In the genomic region with DNA sequence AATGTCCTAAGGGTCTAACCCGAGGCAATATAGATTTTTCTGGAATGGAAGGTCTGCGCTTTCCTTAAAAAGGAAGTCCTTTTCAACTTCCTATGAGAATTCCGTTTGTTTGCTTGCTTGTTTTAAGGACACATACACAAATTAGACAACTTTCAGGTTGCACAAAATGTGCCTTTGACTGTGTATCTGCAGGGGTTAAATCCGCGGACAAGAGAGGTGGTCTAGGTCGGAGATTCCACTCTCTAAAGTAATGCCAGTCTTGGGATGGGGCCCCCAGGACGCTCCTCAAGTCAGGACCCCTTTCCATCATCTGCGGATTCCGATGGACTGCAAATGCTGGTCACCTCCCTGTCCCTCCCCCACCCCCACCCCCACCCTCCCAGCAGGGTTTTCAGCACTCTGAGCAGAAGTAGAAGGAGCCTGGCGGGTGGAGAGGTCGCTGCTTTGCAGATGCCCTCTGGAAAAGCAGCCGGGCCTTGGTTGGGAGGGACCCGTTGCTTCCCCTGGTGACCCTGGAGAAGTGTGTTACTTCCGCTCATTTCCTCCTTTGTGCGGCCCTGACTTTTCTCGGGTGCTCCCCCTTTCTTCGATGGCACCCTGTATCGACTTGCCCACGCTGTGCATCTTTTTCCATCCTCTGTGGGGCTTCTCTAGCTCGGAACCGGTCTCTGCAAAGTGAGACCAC, we compare ENCODE assay signal across 10 mouse cellular contexts. TPM values are rescaled to one million over a fixed set of nuclear protein-coding genes. Genes with fewer than 3 reads are reported as not detected.
DNase-seq lines count a peak whose midpoint lies in the region; ATAC-seq and TF ChIP-seq lines count a peak whose summit lies in the region.
"Had no signal": no experiment of that assay in that cellular context is flagged by ENCODE, and none has a peak within 500 bp of the region (broad histone marks: within the 10 kb centered on the region; RNA-seq: fewer than 3 reads in every experiment).

No protein-coding gene starts in this region.

- ATAC-seq in granulocyte monocyte progenitor cell, adult 5-6 weeks (replicated peaks; ENCODE audit: poor library complexity, severe bottlenecking): peak; percentile 30; the same call in 1 of the 2 replicates
- ATAC-seq in midbrain, embryonic 14.5 days (ENCODE audit: low FRiP score, low TSS enrichment): no peak

- H3K36me3 ChIP-seq in midbrain, embryonic 14.5 days (ENCODE audit: control insufficient read depth, insufficient read depth, low read length): no peaks in the 10 kb centered on the region
- H3K36me3 ChIP-seq: limb, embryonic 12.5 days had no signal

- no peak overlapping the region for H3K27ac ChIP-seq in midbrain, embryonic 14.5 days (replicated peaks; ENCODE audit: low read depth, low read length)
- H3K27ac ChIP-seq: limb, embryonic 12.5 days had no signal

- no peak for TF ChIP-seq POLR2A in brain, embryonic 14.5 days (IDR thresholded peaks at IDR 0.05; ENCODE audit: borderline replicate concordance, extremely low read depth, insufficient read depth, insufficient read length, poor library complexity, severe bottlenecking)

- peaks cover 33% of the 10 kb centered on the region for H3K4me1 ChIP-seq in midbrain, embryonic 14.5 days (ENCODE audit: control insufficient read depth, insufficient read depth, low read length)

- peaks cover 56% of the 10 kb centered on the region; the same call in 1 of the 2 replicates for H3K27me3 ChIP-seq in midbrain, embryonic 14.5 days (ENCODE audit: control insufficient read depth, insufficient read depth, low read length)

- H3K4me2 ChIP-seq in midbrain, embryonic 14.5 days (ENCODE audit: low read length): peak overlapping the region; percentile 39
- H3K4me2 ChIP-seq: limb, embryonic 12.5 days had no signal

- H3K4me3 ChIP-seq in midbrain, embryonic 14.5 days (replicated peaks; ENCODE audit: low read depth, low read length): no peak overlapping the region
- H3K4me3 ChIP-seq: limb, embryonic 12.5 days had no signal

- H3K9me3 ChIP-seq in midbrain, embryonic 14.5 days (ENCODE audit: control insufficient read depth, low read length): no peaks in the 10 kb centered on the region
- H3K9me3 ChIP-seq: limb, embryonic 12.5 days had no signal

- DNase-seq in ES-CJ7 (ENCODE audit: low read depth, low spot score): peak; percentile 17
- peak; percentile 32 for DNase-seq in brain, embryonic 14.5 days (ENCODE audit: low read depth)
- peak; percentile 14 for DNase-seq in midbrain, embryonic 14.5 days
- DNase-seq in urinary bladder, adult 2 months (ENCODE audit: low spot score): no peak
- no peak for DNase-seq in adrenal gland, postnatal 14 days
- no peak for DNase-seq in T-cell, adult 2 months (ENCODE audit: low spot score)
- DNase-seq: gastrocnemius, postnatal 25 days had no signal

- H3K9ac ChIP-seq in midbrain, embryonic 14.5 days (replicated peaks; ENCODE audit: low read length): no peak overlapping the region
- H3K9ac ChIP-seq: limb, embryonic 12.5 days had no signal

- no peak for TF ChIP-seq CTCF in brain, embryonic 14.5 days (IDR thresholded peaks at IDR 0.05; ENCODE audit: borderline replicate concordance, extremely low read depth, insufficient read depth, insufficient read length)

- whole genome bisulfite sequencing in midbrain, embryonic 14.5 days: 2% methylated on average over 21 of the region's 21 CpGs

RNA-seq across cellular contexts. Expression of gene Sox21, which starts 10.2 kb away (rescaled TPM):
- 28.5 and 31.1 TPM in 2 replicates for polyA plus RNA-seq in brain, embryonic 14.5 days (2012; rRNA removed)
- total RNA-seq in granulocyte monocyte progenitor cell, adult 5-6 weeks (2014; fragmentation: Nextera tagmentation): not detected in 2 replicates
- total RNA-seq in granulocyte monocyte progenitor cell, adult 5-6 weeks (2017): not detected in 2 replicates
- polyA plus RNA-seq in midbrain, embryonic 14.5 days (2014; fragmentation: Nextera tagmentation; extraction: Ambion mirVana): 18.4 and 22.2 TPM in 2 replicates
- 0.06 and 0.07 TPM in 2 replicates for polyA plus RNA-seq in urinary bladder, adult 2 months (2012; rRNA removed)
- not detected in 2 replicates for total RNA-seq in adrenal gland, postnatal 14 days (2021)
- total RNA-seq: common myeloid progenitor, adult 5-6 weeks; gastrocnemius, postnatal 25 days had no signal

RNA-seq across cellular contexts. Expression of gene Gm9376, which starts 40.1 kb away (rescaled TPM):
- not detected in 2 replicates for polyA plus RNA-seq in brain, embryonic 14.5 days (2012; rRNA removed)
- total RNA-seq in granulocyte monocyte progenitor cell, adult 5-6 weeks (2014; fragmentation: Nextera tagmentation): not detected in 2 replicates
- total RNA-seq in granulocyte monocyte progenitor cell, adult 5-6 weeks (2017): not detected in 2 replicates
- polyA plus RNA-seq in midbrain, embryonic 14.5 days (2014; fragmentation: Nextera tagmentation; extraction: Ambion mirVana): not detected in 2 replicates
- not detected in 2 replicates for polyA plus RNA-seq in urinary bladder, adult 2 months (2012; rRNA removed)
- not detected in 2 replicates for total RNA-seq in adrenal gland, postnatal 14 days (2021)
- total RNA-seq: common myeloid progenitor, adult 5-6 weeks; gastrocnemius, postnatal 25 days had no signal
- polyA plus RNA-seq: limb, embryonic 12.5 days had no signal

Comparison
In these comparisons a context has a peak if more than half of its experiments do, and no peak if none do; other contexts are left out.
1. DNase-seq: peak in ES-CJ7 (single experiment), brain, embryonic 14.5 days (single experiment) and midbrain, embryonic 14.5 days (single experiment); none in urinary bladder, adult 2 months (single experiment), adrenal gland, postnatal 14 days (single experiment) and T-cell, adult 2 months (single experiment).
2. RNA of gene Sox21, which starts 10.2 kb away (polyA plus RNA-seq): 28.5 to 31.1 TPM in brain, embryonic 14.5 days and 18.4 to 22.2 TPM in midbrain, embryonic 14.5 days; 0.06 to 0.07 TPM in urinary bladder, adult 2 months; every median in the first group is over 10 times any median in the second.